In genomic region chr11:117809407-117810311, GRCm38 (mm10) we compare ENCODE assay signal across 7 mouse cellular contexts. TPM values are rescaled to one million over a fixed set of nuclear protein-coding genes. Genes with fewer than 3 reads are reported as not detected.
A peak's percentile ranks its signal among the peaks of the same experiment; 100 is the strongest.
DNase-seq lines count a peak whose midpoint lies in the region; ATAC-seq lines count a peak whose summit lies in the region.

Gene Gm20708 (plus strand): TSS chr11:117809668.
Gene Syngr2 (plus strand): TSS chr11:117809668.

- peaks cover 18% of the 10 kb centered on the region for H3K4me1 ChIP-seq in forebrain, embryonic 13.5 days
- peaks cover 27% of the 10 kb centered on the region for H3K4me1 ChIP-seq in limb, embryonic 10.5 days

- ATAC-seq in forebrain, embryonic 13.5 days, result peak; percentile 78
- ATAC-seq in hematopoietic stem cell, adult 5-6 weeks (replicated peaks in 1 of 2; ENCODE audit: insufficient read depth in 1 of 2, low FRiP score in 2 of 2, low TSS enrichment in 1 of 2, low read depth in 1 of 2, poor library complexity in 2 of 2, severe bottlenecking in 2 of 2), result peak; percentile 14 to 38; a peak in 1 of 4 replicates

- peak within 1 kb of the TSS; percentile 67 for H3K4me3 ChIP-seq in forebrain, embryonic 13.5 days
- peak within 1 kb of the TSS; percentile 72 for H3K4me3 ChIP-seq in limb, embryonic 10.5 days

- H3K9me3 ChIP-seq in forebrain, embryonic 13.5 days (replicated peaks), result no peaks in the 10 kb centered on the region
- H3K9me3 ChIP-seq in limb, embryonic 10.5 days (replicated peaks), result no peaks in the 10 kb centered on the region

- peak within 1 kb of the TSS; percentile 74 for H3K9ac ChIP-seq in forebrain, embryonic 13.5 days

- peaks cover 14% of the 10 kb centered on the region for H3K27me3 ChIP-seq in forebrain, embryonic 13.5 days
- no peaks in the 10 kb centered on the region for H3K27me3 ChIP-seq in limb, embryonic 10.5 days (ENCODE audit: low read depth, poor library complexity, severe bottlenecking)

- peak within 1 kb of the TSS; percentile 99 for H3K4me2 ChIP-seq in forebrain, embryonic 13.5 days

- H3K27ac ChIP-seq in forebrain, embryonic 13.5 days, result peak within 1 kb of the TSS; percentile 44
- H3K27ac ChIP-seq in limb, embryonic 10.5 days, result peak within 1 kb of the TSS; percentile 75

- peak; percentile 49 for DNase-seq in ES-CJ7 (ENCODE audit: low read depth, low spot score)
- peak; percentile 87 for DNase-seq in adrenal gland, postnatal 10 days
- DNase-seq in limb, embryonic 10.5 days (ENCODE audit: low spot score), result peak; percentile 88
- DNase-seq in mesoderm, embryonic 11.5 days (ENCODE audit: low read depth, low spot score), result peak; percentile 72
- DNase-seq in spleen, postnatal 10 days (ENCODE audit: low spot score in 2 of 2), result peak; percentile 83 to 85

- under 1% methylated on average over 67 of the region's 75 CpGs for WGBS in forebrain, embryonic 13.5 days
- under 1% methylated on average over 75 of the region's 75 CpGs for WGBS in limb, embryonic 10.5 days

- H3K36me3 ChIP-seq in forebrain, embryonic 13.5 days (ENCODE audit: poor library complexity, severe bottlenecking), result peaks cover 29% of the 10 kb centered on the region
- peaks cover 35% of the 10 kb centered on the region for H3K36me3 ChIP-seq in limb, embryonic 10.5 days

RNA-seq across cellular contexts. Expression of gene Gm20708, which starts in this region (rescaled TPM):
- under 1 TPM; 0.57 to 0.58 TPM for total RNA-seq in adrenal gland, postnatal 10 days (2021)
- 0.36 and 0.49 TPM in 2 replicates for polyA plus RNA-seq in forebrain, embryonic 13.5 days (2015; fragmentation: Nextera tagmentation; extraction: Ambion mirVana)
- total RNA-seq in hematopoietic stem cell, adult 5-6 weeks (2017), result 1.9 TPM in 1 of 2 replicates, not detected in the other
- 0.23 and 0.58 TPM in 2 replicates for polyA plus RNA-seq in limb, embryonic 10.5 days (2016; fragmentation: Nextera tagmentation; extraction: Ambion mirVana)

RNA-seq across cellular contexts. Expression of gene Syngr2, which starts in this region (rescaled TPM):
- 10 to 100 TPM; 60.2 to 69.5 TPM for total RNA-seq in adrenal gland, postnatal 10 days (2021)
- polyA plus RNA-seq in forebrain, embryonic 13.5 days (2015; fragmentation: Nextera tagmentation; extraction: Ambion mirVana), result 15.9 and 17.4 TPM in 2 replicates
- 81.0 and 97.1 TPM in 2 replicates for total RNA-seq in hematopoietic stem cell, adult 5-6 weeks (2017)
- polyA plus RNA-seq in limb, embryonic 10.5 days (2016; fragmentation: Nextera tagmentation; extraction: Ambion mirVana), result 24.4 and 31.3 TPM in 2 replicates

Comparison
In these comparisons a context has a peak if more than half of its experiments do, and no peak if none do; other contexts are left out.
1. Peak in every context shown above with its lines: DNase-seq, ATAC-seq, H3K4me3 ChIP-seq and H3K27ac ChIP-seq.